Mouse (Mus musculus): ENCODE data around the gene Wnt3a. TPM values are rescaled to one million over a fixed set of nuclear protein-coding genes. Genes with fewer than 3 reads are reported as not detected.

Gene Wnt3a
- polyA plus RNA-seq, 1 experiment: not detected

- TF ChIP-seq CTCF (IDR thresholded peaks at IDR 0.05; ENCODE audit: extremely low read depth, insufficient read depth, low read length) (no peak), POLR2A (IDR thresholded peaks at IDR 0.05; ENCODE audit: extremely low read depth, insufficient read depth, low read length) (no peak)
- Histone ChIP-seq H3K27ac (ENCODE audit: insufficient read depth, low read length) (no peak overlapping the region), H3K4me1 (ENCODE audit: control insufficient read depth, insufficient read depth, low read length) (no peaks in the 10 kb centered on the region), H3K4me3 (ENCODE audit: insufficient read depth, low read length) (no peak overlapping the region)
These were observed 13.7 kb downstream of the Wnt3a start for GRCm38 (mm10) chr11:59276877-59277276.

GRCm38 (mm10) chr11:59274184-59274583, 16.4 kb downstream of the Wnt3a start:
- TF ChIP-seq CTCF (IDR thresholded peaks at IDR 0.05; ENCODE audit: extremely low read depth, insufficient read depth, low read length): no peak
- Histone ChIP-seq H3K4me3 (ENCODE audit: insufficient read depth, low read length) (no peak overlapping the region), H3K27ac (ENCODE audit: insufficient read depth, low read length) (no peak overlapping the region), H3K4me1 (ENCODE audit: control insufficient read depth, insufficient read depth, low read length) (no peaks in the 10 kb centered on the region)

- Histone ChIP-seq H3K4me3 (ENCODE audit: insufficient read depth, low read length) (no peak overlapping the region), H3K4me1 (ENCODE audit: control insufficient read depth, insufficient read depth, low read length) (no peaks in the 10 kb centered on the region), H3K27ac (ENCODE audit: insufficient read depth, low read length) (no peak overlapping the region)
- TF ChIP-seq CTCF (IDR thresholded peaks at IDR 0.05; ENCODE audit: extremely low read depth, insufficient read depth, low read length): no peak
- TF ChIP-seq POLR2A (IDR thresholded peaks at IDR 0.05; ENCODE audit: extremely low read depth, insufficient read depth, low read length): no peak
These were observed 23.8 kb downstream of the Wnt3a start for GRCm38 (mm10) chr11:59266727-59267126.

- Histone ChIP-seq H3K4me1 (ENCODE audit: control insufficient read depth, insufficient read depth, low read length) (no peaks in the 10 kb centered on the region), H3K27ac (ENCODE audit: insufficient read depth, low read length) (no peak overlapping the region), H3K4me3 (ENCODE audit: insufficient read depth, low read length) (no peak overlapping the region)
- TF ChIP-seq POLR2A (IDR thresholded peaks at IDR 0.05; ENCODE audit: extremely low read depth, insufficient read depth, low read length) (no peak), CTCF (IDR thresholded peaks at IDR 0.05; ENCODE audit: extremely low read depth, insufficient read depth, low read length) (no peak)
These were observed 25.3 kb downstream of the Wnt3a start for GRCm38 (mm10) chr11:59265154-59265813.

GRCm38 (mm10) chr11:59264593-59264992, 26.0 kb downstream of the Wnt3a start:
- peak overlapping the region; percentile 28; the same call in 1 of the 2 replicates for H3K4me3 ChIP-seq (ENCODE audit: insufficient read depth, low read length)
- no peaks in the 10 kb centered on the region for H3K4me1 ChIP-seq (ENCODE audit: control insufficient read depth, insufficient read depth, low read length)
- H3K27ac ChIP-seq (ENCODE audit: insufficient read depth, low read length): no peak overlapping the region
- no peak for TF ChIP-seq POLR2A (IDR thresholded peaks at IDR 0.05; ENCODE audit: extremely low read depth, insufficient read depth, low read length)
- TF ChIP-seq CTCF (IDR thresholded peaks at IDR 0.05; ENCODE audit: extremely low read depth, insufficient read depth, low read length): no peak

- Histone ChIP-seq H3K27ac (ENCODE audit: insufficient read depth, low read length) (no peak overlapping the region), H3K4me3 (ENCODE audit: insufficient read depth, low read length) (peak overlapping the region; percentile 28), H3K4me1 (ENCODE audit: control insufficient read depth, insufficient read depth, low read length) (no peaks in the 10 kb centered on the region)
- no peak for TF ChIP-seq POLR2A (IDR thresholded peaks at IDR 0.05; ENCODE audit: extremely low read depth, insufficient read depth, low read length)
- TF ChIP-seq CTCF (IDR thresholded peaks at IDR 0.05; ENCODE audit: extremely low read depth, insufficient read depth, low read length): 0 out of 2 replicates have a peak, but pooled peaks have one; percentile 23
These were observed 26.5 kb downstream of the Wnt3a start for GRCm38 (mm10) chr11:59263870-59264563.

GRCm38 (mm10) chr11:59262308-59262707, 28.2 kb downstream of the Wnt3a start:
- no peak overlapping the region for H3K4me3 ChIP-seq (ENCODE audit: insufficient read depth, low read length)
- H3K27ac ChIP-seq (ENCODE audit: insufficient read depth, low read length): no peak overlapping the region
- TF ChIP-seq POLR2A (IDR thresholded peaks at IDR 0.05; ENCODE audit: extremely low read depth, insufficient read depth, low read length) (no peak), CTCF (IDR thresholded peaks at IDR 0.05; ENCODE audit: extremely low read depth, insufficient read depth, low read length) (no peak)
- no peaks in the 10 kb centered on the region for H3K4me1 ChIP-seq (ENCODE audit: control insufficient read depth, insufficient read depth, low read length)

GRCm38 (mm10) chr11:59260706-59261493, 29.7 kb downstream of the Wnt3a start:
- Histone ChIP-seq H3K4me1 (ENCODE audit: control insufficient read depth, insufficient read depth, low read length) (no peaks in the 10 kb centered on the region), H3K4me3 (ENCODE audit: insufficient read depth, low read length) (no peak overlapping the region), H3K27ac (ENCODE audit: insufficient read depth, low read length) (no peak overlapping the region)
- no peak for TF ChIP-seq POLR2A (IDR thresholded peaks at IDR 0.05; ENCODE audit: extremely low read depth, insufficient read depth, low read length)
- TF ChIP-seq CTCF (IDR thresholded peaks at IDR 0.05; ENCODE audit: extremely low read depth, insufficient read depth, low read length): no peak

GRCm38 (mm10) chr11:59259647-59260046, 30.9 kb downstream of the Wnt3a start:
- Histone ChIP-seq H3K4me1 (ENCODE audit: control insufficient read depth, insufficient read depth, low read length) (no peaks in the 10 kb centered on the region), H3K4me3 (ENCODE audit: insufficient read depth, low read length) (no peak overlapping the region), H3K27ac (ENCODE audit: insufficient read depth, low read length) (no peak overlapping the region)
- no peak for TF ChIP-seq POLR2A (IDR thresholded peaks at IDR 0.05; ENCODE audit: extremely low read depth, insufficient read depth, low read length)
- TF ChIP-seq CTCF (IDR thresholded peaks at IDR 0.05; ENCODE audit: extremely low read depth, insufficient read depth, low read length): no peak
